Mouse (Mus musculus) embryonic fibroblast, embryonic 13.5 days (primary cell): ENCODE data around the gene Hoxc10.

Experiments used
- CTCF ChIP-seq: IDR thresholded peaks from 2 replicates; pipeline ENCODE4 v1.5.1; 2011; ENCODE audit warnings: mild to moderate bottlenecking, control low read depth, low read length, moderate library complexity, borderline replicate concordance; ENCODE audit not compliant: insufficient read depth
- POLR2A ChIP-seq: IDR thresholded peaks from 2 replicates; pipeline ENCODE4 v1.6.1; 2011; ENCODE audit warnings: low read depth, mild to moderate bottlenecking, control low read depth, low read length, moderate library complexity

GRCm38 (mm10) chr15:102947276-102947675, 19.3 kb upstream of the Hoxc10 start:
- TF ChIP-seq POLR2A: no peak
- no peak for TF ChIP-seq CTCF
